Comparison of ENCODE assay signal across 10 mouse cellular contexts in the genomic region with DNA sequence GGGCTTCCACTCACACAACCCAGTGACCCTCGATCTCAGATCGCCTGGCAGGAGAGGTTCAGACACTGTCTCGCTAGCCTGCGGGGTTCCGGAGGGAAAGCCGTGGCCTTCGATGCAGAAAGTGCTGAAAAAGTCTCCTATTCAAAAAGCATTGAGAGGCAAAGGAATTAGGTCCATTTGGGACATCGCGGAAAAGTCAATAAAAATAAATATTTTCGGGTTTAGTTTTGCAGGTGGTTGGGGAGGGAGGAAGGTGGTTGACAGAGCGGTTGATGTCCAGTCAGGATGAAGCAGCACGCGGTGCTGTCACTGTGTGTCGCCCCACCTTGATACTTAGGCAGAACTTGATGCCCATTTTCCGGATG. TPM values are rescaled to one million over a fixed set of nuclear protein-coding genes. Genes with fewer than 3 reads are reported as not detected.
DNase-seq lines count a peak whose midpoint lies in the region; ATAC-seq and TF ChIP-seq lines count a peak whose summit lies in the region.
"Had no signal": no experiment of that assay in that cellular context is flagged by ENCODE, and none has a peak within 500 bp of the region (broad histone marks: within the 10 kb centered on the region; RNA-seq: fewer than 3 reads in every experiment).

No protein-coding gene starts in this region.

- peaks cover 93% of the 10 kb centered on the region for H3K27me3 ChIP-seq in kidney, embryonic 16.5 days (ENCODE audit: insufficient read depth, low read length)
- H3K27me3 ChIP-seq in embryonic facial prominence, embryonic 14.5 days (replicated peaks; ENCODE audit: control insufficient read depth, insufficient read depth, low read length): peaks cover 94% of the 10 kb centered on the region
- peaks cover 80% of the 10 kb centered on the region for H3K27me3 ChIP-seq in intestine, embryonic 15.5 days (replicated peaks)
- peaks cover 81% of the 10 kb centered on the region for H3K27me3 ChIP-seq in midbrain, postnatal 0 days (ENCODE audit: insufficient read depth, low read length)

- under 1% methylated on average over 15 of the region's 15 CpGs for WGBS in kidney, embryonic 16.5 days
- 1% methylated on average over 15 of the region's 15 CpGs for WGBS in embryonic facial prominence, embryonic 14.5 days
- 1% methylated on average over 15 of the region's 15 CpGs for WGBS in intestine, embryonic 15.5 days
- WGBS in midbrain, postnatal 0 days: 2% methylated on average over 15 of the region's 15 CpGs

- H3K4me1 ChIP-seq in kidney, embryonic 16.5 days (ENCODE audit: insufficient read depth, low read length): peaks cover 18% of the 10 kb centered on the region
- H3K4me1 ChIP-seq in embryonic facial prominence, embryonic 14.5 days (ENCODE audit: control insufficient read depth, insufficient read depth, low read length): no peaks in the 10 kb centered on the region; the same call in 1 of the 2 replicates
- H3K4me1 ChIP-seq in intestine, embryonic 15.5 days (replicated peaks): peaks cover 17% of the 10 kb centered on the region
- H3K4me1 ChIP-seq in midbrain, postnatal 0 days (ENCODE audit: insufficient read depth, low read length): peaks cover 6% of the 10 kb centered on the region

- no peak for DNase-seq in kidney, adult 11 months
- DNase-seq in embryonic facial prominence, embryonic 14.5 days (ENCODE audit: low spot score): no peak
- DNase-seq in midbrain, postnatal 0 days (ENCODE audit: low spot score): no peak
- DNase-seq in yolk sac, embryonic 10.5 days (ENCODE audit: low spot score): no peak
- DNase-seq in gastrocnemius, adult 18-20 months (ENCODE audit: low spot score): no peak
- no peak for DNase-seq in MN1 (ENCODE audit: low spot score)
- DNase-seq: layer of hippocampus, adult 9-11 months had no signal

- H3K4me3 ChIP-seq in kidney, embryonic 16.5 days (ENCODE audit: low read length): peak overlapping the region; percentile 45
- H3K4me3 ChIP-seq in embryonic facial prominence, embryonic 14.5 days (ENCODE audit: low read depth, low read length): peak overlapping the region; percentile 40
- H3K4me3 ChIP-seq in intestine, embryonic 15.5 days (replicated peaks): peak overlapping the region; percentile 41
- H3K4me3 ChIP-seq in midbrain, postnatal 0 days (ENCODE audit: low read depth, low read length): peak overlapping the region; percentile 29; the same call in 1 of the 2 replicates

- no peak for ATAC-seq in kidney, embryonic 16.5 days (ENCODE audit: low FRiP score, low TSS enrichment)
- ATAC-seq in embryonic facial prominence, embryonic 14.5 days (ENCODE audit: low read depth): no peak
- no peak for ATAC-seq in intestine, embryonic 15.5 days
- ATAC-seq in midbrain, postnatal 0 days (ENCODE audit: low FRiP score): no peak
- ATAC-seq: Patski had no signal

- H3K36me3 ChIP-seq in kidney, embryonic 16.5 days (ENCODE audit: insufficient read depth, low read length): no peaks in the 10 kb centered on the region
- H3K36me3 ChIP-seq in embryonic facial prominence, embryonic 14.5 days (ENCODE audit: control insufficient read depth, insufficient read depth, low read length): no peaks in the 10 kb centered on the region
- no peaks in the 10 kb centered on the region for H3K36me3 ChIP-seq in intestine, embryonic 15.5 days
- no peaks in the 10 kb centered on the region for H3K36me3 ChIP-seq in midbrain, postnatal 0 days (ENCODE audit: insufficient read depth, low read length)

- no peak overlapping the region for H3K9ac ChIP-seq in kidney, embryonic 16.5 days (replicated peaks; ENCODE audit: low read length)
- H3K9ac ChIP-seq in embryonic facial prominence, embryonic 14.5 days (ENCODE audit: low read depth, low read length): peak overlapping the region; percentile 59; the same call in 1 of the 2 replicates
- no peak overlapping the region for H3K9ac ChIP-seq in intestine, embryonic 15.5 days
- H3K9ac ChIP-seq in midbrain, postnatal 0 days (replicated peaks; ENCODE audit: low read length, poor library complexity, severe bottlenecking): no peak overlapping the region

- H3K27ac ChIP-seq in kidney, embryonic 16.5 days (ENCODE audit: low read length): no peak overlapping the region
- no peak overlapping the region for H3K27ac ChIP-seq in embryonic facial prominence, embryonic 14.5 days (replicated peaks; ENCODE audit: low read depth, low read length)
- H3K27ac ChIP-seq in intestine, embryonic 15.5 days: no peak overlapping the region
- H3K27ac ChIP-seq in midbrain, postnatal 0 days (ENCODE audit: low read depth, low read length): no peak overlapping the region

- no peak; the same call in 1 of the 2 replicates for TF ChIP-seq CTCF in midbrain, postnatal 0 days (IDR thresholded peaks at IDR 0.05)

- H3K4me2 ChIP-seq in kidney, embryonic 16.5 days (replicated peaks; ENCODE audit: low read depth, low read length): peak overlapping the region; percentile 60
- peak overlapping the region; percentile 59 for H3K4me2 ChIP-seq in embryonic facial prominence, embryonic 14.5 days (ENCODE audit: low read depth, low read length)
- H3K4me2 ChIP-seq in intestine, embryonic 15.5 days (replicated peaks): peak overlapping the region; percentile 85
- peak overlapping the region; percentile 54; the same call in 1 of the 2 replicates for H3K4me2 ChIP-seq in midbrain, postnatal 0 days (ENCODE audit: low read depth, low read length, poor library complexity, severe bottlenecking)

- no peaks in the 10 kb centered on the region for H3K9me3 ChIP-seq in kidney, embryonic 16.5 days (ENCODE audit: low read length)
- H3K9me3 ChIP-seq in embryonic facial prominence, embryonic 14.5 days (ENCODE audit: control insufficient read depth, low read length): no peaks in the 10 kb centered on the region
- H3K9me3 ChIP-seq in intestine, embryonic 15.5 days: no peaks in the 10 kb centered on the region
- H3K9me3 ChIP-seq in midbrain, postnatal 0 days (ENCODE audit: low read length): no peaks in the 10 kb centered on the region

RNA-seq across cellular contexts. Expression of gene Dmrt2, which starts 1.8 kb away (rescaled TPM):
- 2.4 and 3.5 TPM in 2 replicates for polyA plus RNA-seq in kidney, embryonic 16.5 days (2015; fragmentation: Nextera tagmentation; extraction: Ambion mirVana)
- polyA plus RNA-seq in embryonic facial prominence, embryonic 14.5 days (2014; fragmentation: Nextera tagmentation; extraction: Ambion mirVana): 7.8 and 9.0 TPM in 2 replicates
- 0.20 and 0.40 TPM in 2 replicates for polyA plus RNA-seq in intestine, embryonic 15.5 days (2015; fragmentation: Nextera tagmentation; extraction: Ambion mirVana)
- 0.11 and 0.14 TPM in 2 replicates for total RNA-seq in midbrain, postnatal 0 days (2014; rRNA removed)
- polyA plus RNA-seq in midbrain, postnatal 0 days (2015; fragmentation: Nextera tagmentation; extraction: Ambion mirVana): 0.07 TPM in 1 of 2 replicates, not detected in the other
- 1 to 10 TPM; 4.9 to 5.8 TPM for total RNA-seq in gastrocnemius, adult 18-20 months (2021)
- polyA plus RNA-seq: Patski had no signal
